Mouse (Mus musculus) lung, adult 18-20 months (tissue): ENCODE measurements around the gene Slc35a3.

Experiments used
- DNase-seq, 2 experiments: peaks; one replicate each; pipeline ENCODE4 v3.0.0; 2022; ENCODE audit warnings: mixed read lengths in 2 of 2

The Slc35a3 gene

GRCm38 (mm10) chr3:116637693-116638476, 74.7 kb downstream of the Slc35a3 start:
- no peak for DNase-seq

- DNase-seq, result no peak
These were observed 76.8 kb downstream of the Slc35a3 start for GRCm38 (mm10) chr3:116635799-116636198.

- no peak for DNase-seq
These were observed 77.8 kb downstream of the Slc35a3 start for GRCm38 (mm10) chr3:116634853-116635252.

GRCm38 (mm10) chr3:116634091-116634490, 78.5 kb downstream of the Slc35a3 start:
- DNase-seq, result no peak

GRCm38 (mm10) chr3:116632971-116633370, 79.7 kb downstream of the Slc35a3 start:
- DNase-seq, result peak in 1 of 2 experiments; percentile 35

- DNase-seq, result no peak
These were observed 81.2 kb downstream of the Slc35a3 start for GRCm38 (mm10) chr3:116631459-116631858.

GRCm38 (mm10) chr3:116622641-116623040, 90.0 kb downstream of the Slc35a3 start:
- DNase-seq, result no peak

- DNase-seq, result no peak
These were observed 91.8 kb downstream of the Slc35a3 start for GRCm38 (mm10) chr3:116620636-116621370.
